Mouse (Mus musculus): ENCODE measurements at regions not wholly inside any gene's neighbourhood (a gene's known extent, or its start where the extent isn't known, plus 50 kb on each side); places are given as distances from the start of the nearest gene placed in this dataset.

- Histone ChIP-seq H3K27ac (ENCODE audit: insufficient read depth, low read length) (no peak overlapping the region), H3K4me3 (replicated peaks; ENCODE audit: insufficient read depth, low read depth, low read length) (no peak overlapping the region), H3K4me1 (ENCODE audit: control insufficient read depth, insufficient read depth, low read length) (no peaks in the 10 kb centered on the region), H3K27me3 (ENCODE audit: control insufficient read depth, insufficient read depth, low read length) (no peaks in the 10 kb centered on the region)
- peak; percentile 59 to 70 for DNase-seq
- 17% methylated on average over 4 of the region's 4 CpGs for WGBS
- TF ChIP-seq CTCF (IDR thresholded peaks at IDR 0.05; ENCODE audit: borderline replicate concordance, insufficient read depth, low read depth, low read length) = no peak
- TF ChIP-seq POLR2A (IDR thresholded peaks at IDR 0.05; ENCODE audit: borderline replicate concordance, insufficient read depth, low read length) = no peak
Measured at GRCm38 (mm10) chr8:101097851-101098250, 1681.6 kb upstream of the Cdh8 start.

All from cerebellum, adult 2 months (tissue).